Mouse (Mus musculus): ENCODE data around the gene Gm17482. TPM values are rescaled to one million over a fixed set of nuclear protein-coding genes. Genes with fewer than 3 reads are reported as not detected.

Gm17482 gene
- total RNA-seq, 1 experiment from 2014 or later, result not detected

DNA sequence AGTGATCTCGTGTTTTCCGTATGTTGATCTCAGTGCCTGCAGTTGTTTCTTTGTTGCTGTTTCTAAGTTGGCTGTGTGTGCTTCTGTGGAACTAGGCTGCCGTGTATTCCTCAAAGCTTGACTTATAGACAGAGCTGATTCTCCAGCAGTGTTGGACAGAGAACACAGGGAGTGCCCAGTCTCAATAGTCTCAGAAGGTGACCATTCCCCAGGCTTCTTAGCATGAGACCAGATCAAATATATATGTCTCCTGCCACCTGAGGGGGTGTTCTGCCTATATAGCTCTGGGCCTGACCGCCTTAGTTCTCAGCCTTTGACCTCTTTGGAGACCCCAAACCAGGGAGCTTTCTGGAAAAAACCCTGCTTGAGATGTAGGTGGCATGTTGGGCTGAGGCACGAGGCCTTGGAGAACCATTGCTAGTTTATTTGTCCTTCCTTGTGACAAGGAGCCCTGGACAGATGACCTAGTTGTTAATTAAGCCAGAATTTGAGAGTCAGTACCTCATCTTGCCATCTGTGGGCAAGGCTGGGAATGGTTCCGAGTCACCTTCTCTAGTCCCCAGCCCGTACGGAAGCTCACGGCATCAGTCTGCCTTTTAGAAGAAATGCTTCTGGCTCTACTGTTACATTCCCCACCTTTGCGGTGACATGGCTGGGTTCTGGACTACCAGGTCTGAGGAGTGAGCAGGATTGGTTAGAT, 48.1 kb downstream of the Gm17482 start:
- ATAC-seq (replicated peaks in 1 of 2; ENCODE audit: insufficient read depth in 1 of 2, low FRiP score in 2 of 2, low TSS enrichment in 1 of 2, low read depth in 1 of 2, poor library complexity in 2 of 2, severe bottlenecking in 2 of 2), result no peak

DNA sequence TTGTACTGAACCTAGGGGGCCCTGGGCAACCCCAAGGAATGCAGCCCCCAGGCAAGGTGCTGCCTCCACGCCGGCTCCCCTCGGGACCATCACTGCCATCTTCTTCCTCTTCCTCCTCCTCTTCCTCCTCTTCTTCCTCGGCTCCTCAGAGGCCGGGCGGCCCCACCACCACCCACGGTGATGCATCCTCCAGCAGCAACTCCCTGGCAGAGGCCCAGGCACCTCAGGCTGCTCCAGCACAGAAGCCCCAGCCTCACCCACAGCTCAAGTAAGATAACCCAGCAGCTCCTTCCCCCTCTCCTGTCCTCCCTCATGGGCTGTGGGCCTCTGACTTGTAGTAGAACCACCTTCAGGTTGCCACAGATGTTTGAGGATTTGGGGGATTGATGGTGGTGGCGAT, 50.9 kb downstream of the Gm17482 start:
- no peak for ATAC-seq (replicated peaks in 1 of 2; ENCODE audit: insufficient read depth in 1 of 2, low FRiP score in 2 of 2, low TSS enrichment in 1 of 2, low read depth in 1 of 2, poor library complexity in 2 of 2, severe bottlenecking in 2 of 2)

DNA sequence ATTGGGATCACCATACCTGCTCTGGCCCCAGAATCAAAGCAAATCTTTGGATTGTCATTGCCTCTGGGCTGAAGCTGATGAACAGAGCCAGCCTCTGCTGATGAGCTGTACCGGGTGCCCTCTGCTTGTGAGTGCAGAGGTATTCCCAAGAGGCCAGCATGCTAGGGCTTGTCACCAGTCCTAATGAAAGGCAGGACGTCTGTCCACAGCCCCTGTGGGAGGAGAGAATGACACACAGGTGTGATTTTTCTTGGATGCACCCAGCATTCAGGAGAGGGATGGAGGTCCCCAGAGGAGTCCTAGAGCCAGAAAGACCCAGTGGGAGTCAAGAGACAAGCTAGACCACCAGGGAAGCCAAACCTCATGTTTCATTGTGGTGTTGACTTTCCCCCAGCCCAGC, 52.5 kb downstream of the Gm17482 start:
- no peak for ATAC-seq (replicated peaks in 1 of 2; ENCODE audit: insufficient read depth in 1 of 2, low FRiP score in 2 of 2, low TSS enrichment in 1 of 2, low read depth in 1 of 2, poor library complexity in 2 of 2, severe bottlenecking in 2 of 2)

DNA sequence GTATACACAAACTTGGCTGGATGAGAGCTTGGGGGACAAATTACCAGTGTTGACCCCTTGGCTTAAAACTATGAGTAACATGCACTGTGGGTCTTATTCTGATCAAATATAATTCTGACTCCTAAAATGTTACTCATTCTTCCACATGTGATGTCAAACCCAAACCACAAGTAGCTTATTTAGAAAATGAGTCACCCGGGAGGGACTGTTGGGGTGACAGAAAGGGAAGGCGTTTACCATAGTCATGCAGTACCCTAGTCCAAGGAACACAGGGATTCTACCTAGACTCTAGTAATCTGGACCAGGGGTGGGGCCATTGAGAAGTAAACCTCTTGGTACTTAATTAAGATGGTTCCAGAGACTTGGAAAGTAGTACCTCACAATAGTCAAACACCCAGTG, 57.0 kb downstream of the Gm17482 start:
- ATAC-seq (replicated peaks in 1 of 2; ENCODE audit: insufficient read depth in 1 of 2, low FRiP score in 2 of 2, low TSS enrichment in 1 of 2, low read depth in 1 of 2, poor library complexity in 2 of 2, severe bottlenecking in 2 of 2), result no peak

GRCm38 (mm10) chr6:115286441-115286840, 59.3 kb downstream of the Gm17482 start:
- ATAC-seq (replicated peaks in 1 of 2; ENCODE audit: insufficient read depth in 1 of 2, low FRiP score in 2 of 2, low TSS enrichment in 1 of 2, low read depth in 1 of 2, poor library complexity in 2 of 2, severe bottlenecking in 2 of 2), result no peak

- ATAC-seq (replicated peaks in 1 of 2; ENCODE audit: insufficient read depth in 1 of 2, low FRiP score in 2 of 2, low TSS enrichment in 1 of 2, low read depth in 1 of 2, poor library complexity in 2 of 2, severe bottlenecking in 2 of 2), result no peak
These were observed 61.1 kb downstream of the Gm17482 start for GRCm38 (mm10) chr6:115288223-115288622.

- no peak for ATAC-seq (replicated peaks in 1 of 2; ENCODE audit: insufficient read depth in 1 of 2, low FRiP score in 2 of 2, low TSS enrichment in 1 of 2, low read depth in 1 of 2, poor library complexity in 2 of 2, severe bottlenecking in 2 of 2)
These were observed 63.4 kb downstream of the Gm17482 start for GRCm38 (mm10) chr6:115290561-115290960.

GRCm38 (mm10) chr6:115291068-115291467, 63.9 kb downstream of the Gm17482 start:
- ATAC-seq (replicated peaks in 1 of 2; ENCODE audit: insufficient read depth in 1 of 2, low FRiP score in 2 of 2, low TSS enrichment in 1 of 2, low read depth in 1 of 2, poor library complexity in 2 of 2, severe bottlenecking in 2 of 2), result no peak

DNA sequence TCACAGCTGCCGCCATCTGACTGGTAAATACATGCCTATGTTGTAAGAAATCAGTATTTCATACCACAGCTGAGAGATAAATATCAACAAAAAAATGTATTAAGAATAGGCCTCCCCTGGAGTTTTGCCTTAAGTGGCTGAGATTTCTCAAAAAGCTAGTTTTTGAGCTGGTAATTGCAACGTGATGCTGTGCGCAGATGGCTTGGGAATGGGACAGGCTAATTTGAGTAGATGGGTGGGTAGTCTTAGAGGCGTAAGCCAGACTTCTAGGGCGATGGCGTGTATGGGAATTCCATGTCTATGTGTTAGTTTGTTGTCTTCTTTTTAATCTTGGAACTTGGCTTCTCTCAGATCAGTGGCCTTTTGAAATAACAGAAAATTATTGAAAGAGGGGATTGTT, 64.7 kb downstream of the Gm17482 start:
- no peak for ATAC-seq (replicated peaks in 1 of 2; ENCODE audit: insufficient read depth in 1 of 2, low FRiP score in 2 of 2, low TSS enrichment in 1 of 2, low read depth in 1 of 2, poor library complexity in 2 of 2, severe bottlenecking in 2 of 2)

GRCm38 (mm10) chr6:115292621-115293020, 65.5 kb downstream of the Gm17482 start:
- no peak for ATAC-seq (replicated peaks in 1 of 2; ENCODE audit: insufficient read depth in 1 of 2, low FRiP score in 2 of 2, low TSS enrichment in 1 of 2, low read depth in 1 of 2, poor library complexity in 2 of 2, severe bottlenecking in 2 of 2)

GRCm38 (mm10) chr6:115293877-115294276, 66.7 kb downstream of the Gm17482 start:
- no peak for ATAC-seq (replicated peaks in 1 of 2; ENCODE audit: insufficient read depth in 1 of 2, low FRiP score in 2 of 2, low TSS enrichment in 1 of 2, low read depth in 1 of 2, poor library complexity in 2 of 2, severe bottlenecking in 2 of 2)

GRCm38 (mm10) chr6:115307134-115307533, 80.0 kb downstream of the Gm17482 start:
- ATAC-seq (replicated peaks in 1 of 2; ENCODE audit: insufficient read depth in 1 of 2, low FRiP score in 2 of 2, low TSS enrichment in 1 of 2, low read depth in 1 of 2, poor library complexity in 2 of 2, severe bottlenecking in 2 of 2), result no peak

Other genes starting within 250 kb of the Gm17482 start
- 31.2 and 53.1 TPM in 2 replicates for gene Tamm41, start 189.5 kb upstream of the Gm17482 start, total RNA-seq (2017)
- not detected in 2 replicates for gene Syn2, start 92.4 kb upstream of the Gm17482 start, total RNA-seq (2017)
- gene Timp4, start 24.9 kb downstream of the Gm17482 start, total RNA-seq (2017), result not detected in 2 replicates
- 0.50 and 2.0 TPM in 2 replicates for gene Pparg, start 133.6 kb downstream of the Gm17482 start, total RNA-seq (2017)